In genomic region chr13:63567677-63568293, GRCm38 (mm10) we compare ENCODE assay signal across 8 mouse cellular contexts. TPM values are rescaled to one million over a fixed set of nuclear protein-coding genes. Genes with fewer than 3 reads are reported as not detected.
A peak's percentile ranks its signal among the peaks of the same experiment; 100 is the strongest.
DNase-seq lines count a peak whose midpoint lies in the region; ATAC-seq and TF ChIP-seq lines count a peak whose summit lies in the region.

No protein-coding gene starts in this region.

- peak overlapping the region; percentile 82 for H3ac ChIP-seq in C2C12 (ENCODE audit: control insufficient read depth, insufficient read length, low read depth)

- under 1% methylated on average over 51 of the region's 62 CpGs for WGBS in heart, embryonic 12.5 days
- under 1% methylated on average over 62 of the region's 62 CpGs for WGBS in kidney, embryonic 16.5 days

- H3K27me3 ChIP-seq in C2C12 (ENCODE audit: control insufficient read depth, insufficient read depth, insufficient read length), result peaks cover 14% of the 10 kb centered on the region
- peaks cover 48% of the 10 kb centered on the region for H3K27me3 ChIP-seq in erythroblast, embryonic 14.5 days (ENCODE audit: control insufficient read depth)
- H3K27me3 ChIP-seq in heart, embryonic 12.5 days (replicated peaks), result peaks cover 27% of the 10 kb centered on the region
- peaks cover 7% of the 10 kb centered on the region; the same call in 1 of the 2 replicates for H3K27me3 ChIP-seq in kidney, embryonic 16.5 days (ENCODE audit: insufficient read depth, low read length)

- peaks cover 7% of the 10 kb centered on the region; the same call in 1 of the 2 replicates for H3K9me3 ChIP-seq in erythroblast, embryonic 14.5 days (ENCODE audit: control insufficient read depth, low read length)
- no peaks in the 10 kb centered on the region for H3K9me3 ChIP-seq in heart, embryonic 12.5 days (replicated peaks)
- no peaks in the 10 kb centered on the region for H3K9me3 ChIP-seq in kidney, embryonic 16.5 days (ENCODE audit: low read length)

- no peak for TF ChIP-seq CTCF in C2C12 (IDR thresholded peaks at IDR 0.05; ENCODE audit: control insufficient read depth, insufficient read depth, insufficient read length)
- no peak for TF ChIP-seq CTCF in brain, embryonic 14.5 days (IDR thresholded peaks at IDR 0.05; ENCODE audit: borderline replicate concordance, extremely low read depth, insufficient read depth, insufficient read length)

- TF ChIP-seq POLR2A in brain, embryonic 14.5 days (IDR thresholded peaks at IDR 0.05; ENCODE audit: borderline replicate concordance, extremely low read depth, insufficient read depth, insufficient read length, poor library complexity, severe bottlenecking), result peak; percentile 51; the same call in 1 of the 2 replicates

- H3K27ac ChIP-seq in heart, embryonic 12.5 days (ENCODE audit: poor library complexity, severe bottlenecking), result peak overlapping the region; percentile 77
- peak overlapping the region; percentile 92 for H3K27ac ChIP-seq in kidney, embryonic 16.5 days (ENCODE audit: low read length)

- H3K4me2 ChIP-seq in heart, embryonic 12.5 days, result peak overlapping the region; percentile 74
- peak overlapping the region; percentile 84 for H3K4me2 ChIP-seq in kidney, embryonic 16.5 days (replicated peaks; ENCODE audit: low read depth, low read length)

- DNase-seq in brain, embryonic 14.5 days (ENCODE audit: low read depth), result peak; percentile 97
- peak; percentile 93 for DNase-seq in liver
- DNase-seq in monocyte, adult 2 months (ENCODE audit: low read depth in 1 of 2, low spot score in 2 of 2), result peak; percentile 49 to 71
- DNase-seq in spleen, postnatal 14 days (ENCODE audit: low spot score in 2 of 2), result peak; percentile 79 to 83

- no peaks in the 10 kb centered on the region for H3K79me3 ChIP-seq in C2C12 (ENCODE audit: low read depth)

- H3K9ac ChIP-seq in heart, embryonic 12.5 days, result peak overlapping the region; percentile 70
- peak overlapping the region; percentile 75 for H3K9ac ChIP-seq in kidney, embryonic 16.5 days (replicated peaks; ENCODE audit: low read length)

- peaks cover 17% of the 10 kb centered on the region for H3K79me2 ChIP-seq in C2C12 (ENCODE audit: control insufficient read depth, insufficient read depth)

- peak overlapping the region; percentile 41 for H3K4me3 ChIP-seq in C2C12 (ENCODE audit: insufficient read depth, poor library complexity, severe bottlenecking)
- H3K4me3 ChIP-seq in erythroblast, embryonic 14.5 days (replicated peaks), result peak overlapping the region; percentile 100
- H3K4me3 ChIP-seq in heart, embryonic 12.5 days, result peak overlapping the region; percentile 55
- peak overlapping the region; percentile 53 for H3K4me3 ChIP-seq in kidney, embryonic 16.5 days (ENCODE audit: low read length)

- no peaks in the 10 kb centered on the region for H3K36me3 ChIP-seq in C2C12 (ENCODE audit: control insufficient read depth, insufficient read depth)
- no peaks in the 10 kb centered on the region for H3K36me3 ChIP-seq in erythroblast, embryonic 14.5 days (ENCODE audit: control insufficient read depth)
- H3K36me3 ChIP-seq in heart, embryonic 12.5 days, result no peaks in the 10 kb centered on the region
- no peaks in the 10 kb centered on the region for H3K36me3 ChIP-seq in kidney, embryonic 16.5 days (ENCODE audit: insufficient read depth, low read length)

- ATAC-seq in heart, embryonic 12.5 days (ENCODE audit: insufficient number of reproducible peaks, low FRiP score), result peak; percentile 86
- peak; percentile 91 for ATAC-seq in kidney, embryonic 16.5 days (ENCODE audit: low FRiP score, low TSS enrichment)

- H3K4me1 ChIP-seq in erythroblast, embryonic 14.5 days (ENCODE audit: control insufficient read depth), result peaks cover 52% of the 10 kb centered on the region
- H3K4me1 ChIP-seq in heart, embryonic 12.5 days (replicated peaks), result peaks cover 6% of the 10 kb centered on the region
- peaks cover 30% of the 10 kb centered on the region for H3K4me1 ChIP-seq in kidney, embryonic 16.5 days (ENCODE audit: insufficient read depth, low read length)

TF ChIP-seq in C2C12, 6 proteins besides CTCF, POLR2A, EP300 and RAD21:
- peak; percentile 98 for TF ChIP-seq USF1 (IDR thresholded peaks at IDR 0.05; ENCODE audit: low read depth)
- TF ChIP-seq CEBPB (IDR thresholded peaks at IDR 0.05; ENCODE audit: low read depth), result no peak
- TF ChIP-seq MAX (IDR thresholded peaks at IDR 0.05), result peak; percentile 18

RNA-seq across cellular contexts. Expression of gene Ptch1, which starts 5.6 kb away (rescaled TPM):
- polyA plus RNA-seq in C2C12 (2012; fragmentation: generic; extraction: Trizol), result 2.8 TPM
- 23.3 and 37.6 TPM in 2 replicates for polyA plus RNA-seq in brain, embryonic 14.5 days (2012; rRNA removed)
- polyA plus RNA-seq in erythroblast, embryonic 14.5 days (2012), result 0.26 and 0.93 TPM in 2 replicates
- 6.4 and 7.5 TPM in 2 replicates for polyA plus RNA-seq in heart, embryonic 12.5 days (2016; fragmentation: Nextera tagmentation; extraction: Ambion mirVana)
- 15.8 and 18.9 TPM in 2 replicates for polyA plus RNA-seq in kidney, embryonic 16.5 days (2015; fragmentation: Nextera tagmentation; extraction: Ambion mirVana)

Comparison
In these comparisons a context has a peak if more than half of its experiments do, and no peak if none do; other contexts are left out.
1. Peak in every context shown above with its lines: DNase-seq, ATAC-seq, H3K4me3 ChIP-seq and H3K27ac ChIP-seq.
2. H3K4me3 ChIP-seq: peak in every context shown above with its lines; median percentile 100 in erythroblast, embryonic 14.5 days; 55 in heart, embryonic 12.5 days; 53 in kidney, embryonic 16.5 days; 41 in C2C12.